Mouse (Mus musculus) cerebellum, postnatal 36 days (tissue): ENCODE results near the gene Oma1.

Experiments
- DNase-seq, 2 experiments: peaks; one replicate each; pipeline ENCODE4 v3.0.0; 2021 to 2022; ENCODE audit warnings: mixed read lengths in 2 of 2

The Oma1 gene

DNA sequence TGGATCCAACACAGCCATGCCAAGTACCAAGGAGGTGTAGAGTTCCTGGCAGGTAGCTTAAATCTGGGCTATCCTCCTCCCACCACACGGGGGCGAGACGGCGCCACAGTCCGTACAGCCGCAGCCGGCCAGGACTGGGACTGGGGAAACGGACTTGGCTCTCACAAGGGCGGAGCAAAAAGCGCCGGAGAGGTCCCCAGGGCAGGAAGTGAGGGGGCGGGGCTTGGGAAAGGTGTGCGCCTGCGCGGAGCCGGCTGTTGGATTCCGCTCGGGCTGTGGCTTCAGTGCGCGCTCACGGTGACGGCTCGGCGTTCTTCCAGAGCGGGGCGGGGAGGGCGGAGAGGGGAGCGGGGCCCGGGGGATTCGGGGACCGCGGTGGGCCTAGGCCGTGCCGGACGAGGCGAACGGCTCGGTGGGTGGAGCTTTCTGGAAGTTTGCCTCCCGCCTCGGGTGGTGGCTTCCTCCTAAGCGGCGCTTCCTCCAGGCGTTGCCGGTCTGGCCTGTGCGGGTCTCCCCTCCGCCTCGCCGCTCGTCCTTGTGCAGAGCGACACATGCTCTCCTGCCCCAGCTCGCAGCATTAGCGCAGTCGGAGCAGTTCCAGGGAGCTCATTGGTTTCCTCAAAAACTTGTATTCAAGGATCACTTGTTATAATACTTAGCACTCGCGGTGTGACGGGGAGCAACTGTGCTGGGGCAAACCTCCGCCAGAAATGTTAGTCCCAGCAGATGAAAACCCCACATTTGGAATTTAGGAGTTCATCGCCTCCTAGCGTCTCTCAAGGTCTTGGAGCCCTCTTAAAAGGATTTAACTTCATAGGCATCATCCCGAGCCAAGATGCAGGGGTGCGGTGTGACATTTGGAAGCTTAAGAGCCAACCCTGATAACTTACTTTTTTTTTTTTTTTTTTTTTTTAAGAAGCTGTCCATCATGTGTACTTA lies at the start of gene Oma1:
Oma1 (plus strand) TSS at position 226 of the 939 bp plus-strand sequence.
- DNase-seq: peak; percentile 99 to 100

DNA sequence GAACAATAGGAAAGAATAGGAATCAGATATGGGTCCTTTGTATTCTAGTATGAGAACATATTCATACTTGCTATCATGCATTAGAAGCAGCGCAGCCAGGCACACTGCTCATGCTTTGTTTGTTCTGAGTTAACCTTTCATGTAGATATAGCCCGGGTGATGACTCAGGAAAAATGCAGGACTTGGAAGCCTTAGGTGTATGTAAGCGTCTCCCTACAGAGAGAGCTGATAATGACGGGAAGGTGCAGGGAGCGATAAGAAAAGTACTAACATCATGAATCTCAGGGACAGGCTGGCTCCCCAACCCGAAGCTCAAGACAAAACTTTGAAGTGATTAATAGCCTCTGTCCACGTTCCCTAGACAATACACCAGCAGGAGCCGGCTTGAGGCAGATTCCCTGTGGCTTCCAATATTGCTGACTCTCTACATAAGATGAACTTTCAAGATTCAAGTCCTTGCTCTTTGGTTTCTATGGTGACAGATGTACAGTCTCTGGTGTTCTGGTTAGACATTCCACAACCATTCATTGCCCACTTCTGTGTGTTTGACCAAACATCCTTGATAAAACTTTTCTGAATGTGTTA lies 49.7 kb upstream of the Oma1 start:
- DNase-seq: no peak

DNA sequence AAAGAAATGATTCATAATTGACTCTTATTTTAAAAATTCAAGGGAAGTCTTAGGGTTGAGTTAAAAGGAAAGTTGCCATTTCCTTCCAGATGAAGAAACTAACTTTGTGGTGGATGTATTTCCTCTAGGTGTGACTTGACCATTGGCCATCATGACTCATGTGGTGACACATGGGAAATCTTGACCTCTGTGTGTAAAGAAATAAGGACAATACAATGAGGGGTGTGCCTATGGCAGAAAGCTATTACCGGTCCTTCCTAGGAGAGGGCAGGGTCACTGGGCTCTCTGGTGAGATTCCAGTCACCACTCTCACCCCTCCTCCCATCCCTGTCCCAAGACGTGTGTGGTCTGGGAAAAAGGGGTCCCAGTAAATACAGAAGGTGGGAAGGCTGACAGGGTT lies 48.4 kb upstream of the Oma1 start:
- no peak for DNase-seq

GRCm38 (mm10) chr4:103269336-103269735 lies 44.3 kb upstream of the Oma1 start:
- DNase-seq: peak in 1 of 2 experiments; percentile 3

DNA sequence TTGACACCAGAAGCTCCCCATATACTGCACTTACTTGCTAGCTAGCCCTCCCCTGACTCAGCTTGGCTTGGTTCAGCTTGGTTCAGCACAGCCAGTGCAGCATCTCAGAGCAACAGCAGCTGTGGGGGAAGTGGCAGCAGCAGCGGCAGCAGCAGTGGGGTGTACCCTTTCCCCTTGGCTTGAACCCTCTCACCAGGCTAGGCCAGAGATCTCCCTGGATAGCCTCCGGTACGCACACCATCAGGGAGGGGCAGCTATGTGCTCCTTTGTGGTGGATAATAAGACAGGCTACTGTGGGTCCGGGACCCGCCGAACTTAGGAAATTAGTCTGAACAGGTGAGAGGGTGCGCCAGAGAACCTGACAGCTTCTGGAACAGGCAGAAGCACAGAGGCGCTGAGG lies 40.6 kb upstream of the Oma1 start:
- no peak for DNase-seq

DNA sequence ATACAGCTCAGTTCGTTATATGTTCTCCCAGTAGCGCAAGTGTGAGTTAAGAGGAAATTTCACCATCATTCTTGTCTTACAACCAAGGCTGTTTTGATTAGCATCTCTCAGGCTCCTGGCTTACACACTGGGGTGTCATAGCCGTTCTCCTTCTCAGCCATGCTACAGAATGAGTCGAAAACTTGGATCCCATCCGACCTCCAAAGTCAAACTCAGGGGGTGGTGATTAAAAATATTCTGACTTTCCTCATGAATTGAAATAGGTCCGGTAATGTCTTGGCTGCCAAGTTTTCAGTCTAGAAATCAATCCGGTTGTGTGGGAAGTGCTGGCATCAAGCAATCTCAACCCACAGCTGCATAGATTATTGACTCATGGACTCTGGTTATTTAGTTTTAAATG lies 25.3 kb upstream of the Oma1 start:
- no peak for DNase-seq

GRCm38 (mm10) chr4:103290763-103291162 lies 22.8 kb upstream of the Oma1 start, which contains the start of gene 4921539E11Rik:
4921539E11Rik (minus strand) TSS chr4:103290863.
- no peak for DNase-seq

- no peak for DNase-seq
Observed at GRCm38 (mm10) chr4:103299342-103299741, 14.3 kb upstream of the Oma1 start.

- DNase-seq: peak; percentile 75 to 80
Observed at GRCm38 (mm10) chr4:103303851-103304250, 9.8 kb upstream of the Oma1 start.

- DNase-seq: no peak
Observed at GRCm38 (mm10) chr4:103314526-103314910, 906 bp downstream of the Oma1 start.

- DNase-seq: no peak
Observed at GRCm38 (mm10) chr4:103315861-103316260, 2.2 kb downstream of the Oma1 start.

DNA sequence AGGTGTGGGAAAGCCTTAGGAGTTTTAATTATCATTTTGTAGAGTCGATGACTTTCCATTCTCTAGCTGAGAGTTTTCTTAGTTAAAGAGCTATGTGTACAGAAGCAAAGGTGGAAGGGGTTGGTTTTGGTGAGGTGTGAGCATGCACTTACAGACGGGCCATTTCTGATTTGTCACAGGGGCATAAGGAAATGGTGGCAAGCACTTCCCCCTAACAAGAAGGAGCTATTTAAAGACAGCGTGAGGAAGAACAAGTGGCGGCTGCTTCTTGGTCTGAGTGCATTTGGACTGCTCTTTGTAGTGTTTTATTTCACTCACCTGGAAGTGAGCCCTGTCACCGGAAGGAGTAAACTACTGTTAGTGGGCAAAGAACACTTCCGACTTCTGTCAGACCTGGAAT lies 7.8 kb downstream of the Oma1 start:
- no peak for DNase-seq

- DNase-seq: no peak
Observed at GRCm38 (mm10) chr4:103324688-103325451, 11.3 kb downstream of the Oma1 start.

DNA sequence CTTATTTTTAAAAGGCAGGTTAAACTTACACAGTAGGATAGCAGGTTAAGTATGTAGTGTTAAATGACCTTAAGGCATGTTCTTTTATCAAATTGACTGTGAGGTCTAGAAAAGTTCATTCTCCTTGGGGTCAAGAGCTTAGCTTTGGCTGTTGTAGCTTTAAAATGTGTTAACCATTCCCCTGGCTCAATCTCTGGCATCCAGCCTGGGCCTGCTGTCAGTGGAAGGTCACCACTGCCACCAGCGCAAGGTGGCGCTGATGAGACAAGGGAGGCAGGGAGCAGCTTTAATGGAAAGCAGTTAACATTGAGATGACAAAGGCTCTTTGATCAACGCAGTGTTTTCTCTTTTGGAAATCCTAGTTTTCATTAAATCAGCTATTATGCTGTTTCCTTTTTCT lies 13.4 kb downstream of the Oma1 start:
- DNase-seq: no peak

DNA sequence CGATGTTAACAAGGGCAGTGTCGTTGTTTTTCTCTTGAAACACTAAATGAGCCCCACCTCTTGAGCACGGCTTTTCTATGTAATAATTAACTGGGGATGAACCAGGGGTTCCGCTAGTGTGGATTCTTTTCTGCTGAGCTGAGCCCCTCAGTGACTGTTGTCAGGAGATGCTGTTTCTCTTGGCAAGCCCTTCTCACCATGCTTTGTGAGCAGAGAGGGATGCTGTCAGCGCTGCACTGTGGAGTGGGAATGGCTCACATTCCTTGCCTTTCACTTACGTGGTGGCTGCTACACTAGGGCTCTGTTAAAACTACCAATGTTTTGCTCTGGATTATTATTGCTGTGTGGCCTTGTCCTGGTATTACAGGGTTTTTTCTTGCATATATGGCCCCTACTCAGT lies 15.7 kb downstream of the Oma1 start:
- DNase-seq: no peak

- no peak for DNase-seq
Observed at GRCm38 (mm10) chr4:103335134-103335533, 21.5 kb downstream of the Oma1 start.

DNA sequence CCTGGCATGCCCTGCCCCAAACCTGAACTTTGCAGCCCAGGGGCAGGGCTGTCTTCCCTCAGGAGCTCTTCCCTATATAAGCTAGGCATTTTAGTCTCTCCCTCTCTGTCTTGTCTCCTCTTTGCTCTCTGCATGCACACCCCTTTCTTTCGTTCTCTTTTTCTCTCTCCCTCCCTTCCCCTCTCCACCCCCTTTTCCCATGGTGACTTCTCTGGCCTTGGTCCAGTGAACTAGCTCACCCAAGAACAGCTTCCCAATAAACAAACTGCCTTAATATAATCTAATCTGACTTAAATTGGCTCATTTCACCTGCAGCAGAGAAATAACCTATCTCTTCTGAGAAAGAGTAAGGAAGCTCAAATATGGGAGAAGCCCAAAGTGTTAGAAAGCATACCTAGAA lies 27.1 kb downstream of the Oma1 start:
- DNase-seq: no peak

DNA sequence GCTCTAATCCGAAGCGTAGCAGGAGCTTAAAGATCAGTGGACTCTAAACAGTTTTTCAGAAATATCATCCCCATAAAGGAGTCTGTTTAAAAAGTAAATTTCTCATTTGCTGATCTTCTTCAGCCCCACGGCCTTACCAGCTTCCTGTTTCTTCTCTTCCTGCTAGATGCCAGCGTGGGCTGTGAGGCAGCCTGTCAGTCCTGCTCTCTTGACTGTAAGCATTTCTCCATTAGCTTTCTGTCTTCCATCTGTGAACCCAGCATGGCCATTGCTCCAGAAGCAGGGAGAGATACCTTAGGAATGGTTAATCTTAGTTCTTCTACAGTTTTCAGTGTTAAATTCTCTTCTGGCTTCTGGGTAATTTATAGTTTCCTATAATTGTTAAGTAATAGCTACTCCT lies 28.0 kb downstream of the Oma1 start:
- no peak for DNase-seq

DNA sequence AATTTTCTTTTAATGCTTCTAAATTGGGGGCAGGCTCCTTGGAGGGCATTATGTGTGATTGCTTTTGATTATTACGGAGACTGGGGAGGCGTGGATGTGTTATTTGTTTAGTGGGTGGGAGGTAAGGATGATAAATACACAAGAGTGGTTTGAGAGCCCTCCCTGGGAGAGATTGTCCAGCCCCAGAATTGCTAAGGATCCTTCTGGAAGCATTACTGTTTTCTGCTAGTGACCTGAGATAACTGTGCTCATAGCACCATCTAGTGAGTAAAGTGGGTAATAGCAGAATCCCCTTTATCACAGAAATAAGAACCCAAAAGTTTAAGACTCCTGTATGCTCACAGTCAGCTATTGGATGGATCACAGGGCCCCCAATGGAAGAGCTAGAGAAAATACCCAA lies 32.4 kb downstream of the Oma1 start:
- DNase-seq: peak in 1 of 2 experiments; percentile 30

- no peak for DNase-seq
Observed at GRCm38 (mm10) chr4:103346849-103347248, 33.2 kb downstream of the Oma1 start.

DNA sequence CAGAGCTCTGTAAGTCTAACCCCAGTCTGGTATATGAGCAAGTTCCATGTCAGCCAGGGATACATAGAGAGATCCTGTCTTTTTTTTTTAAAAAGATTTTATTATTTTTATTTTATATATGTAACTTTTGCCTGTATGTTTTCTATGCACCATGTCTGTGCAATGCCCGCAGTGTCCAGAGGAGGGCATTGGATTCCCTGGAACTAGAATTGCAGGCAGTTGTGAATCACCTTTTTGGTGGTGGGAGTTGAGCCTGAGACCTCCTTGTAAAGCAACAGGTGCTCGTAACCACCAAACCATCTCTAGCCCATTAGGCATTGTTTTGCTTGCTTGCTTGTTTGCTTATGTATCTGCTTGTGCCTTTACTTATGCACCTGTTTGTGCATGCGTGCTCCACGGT lies 35.6 kb downstream of the Oma1 start:
- no peak for DNase-seq

DNA sequence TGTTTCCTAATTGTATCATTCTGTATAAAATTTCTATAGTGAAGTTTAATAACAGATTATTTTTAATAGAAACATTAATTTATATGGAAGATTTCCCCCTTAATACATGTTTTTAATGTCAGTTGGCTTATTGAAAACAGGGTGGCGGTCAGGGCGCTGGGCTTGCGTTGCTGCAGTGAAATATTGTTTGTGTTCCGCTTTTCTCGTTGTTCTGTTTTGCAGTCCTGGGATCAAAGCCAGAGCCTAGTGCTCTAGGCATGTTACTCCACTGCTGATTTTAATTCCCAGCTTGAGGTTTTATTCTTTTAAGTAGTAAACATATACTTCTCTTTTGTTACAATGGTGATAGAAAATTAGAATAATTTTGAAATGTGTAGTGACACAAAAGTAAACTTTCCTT lies 39.3 kb downstream of the Oma1 start:
- no peak for DNase-seq

DNA sequence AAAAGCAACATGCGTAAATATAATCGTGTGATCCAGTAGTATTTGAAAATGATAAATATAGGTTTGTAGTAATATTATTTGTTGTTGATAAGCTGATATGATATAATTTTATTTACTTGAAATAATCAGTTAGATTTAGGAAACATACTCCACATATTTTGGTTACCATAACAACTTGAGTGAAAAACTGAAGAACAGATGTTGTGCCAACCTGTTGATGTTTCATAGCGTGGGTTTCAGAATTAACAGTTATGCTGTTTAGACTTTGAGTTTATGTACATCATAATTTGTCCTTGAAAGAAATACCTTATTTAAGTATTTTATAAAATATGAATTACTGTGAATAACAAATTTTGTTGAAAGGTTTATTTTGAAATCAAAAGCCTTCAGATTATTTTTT lies 43.8 kb downstream of the Oma1 start:
- no peak for DNase-seq
